Mouse (Mus musculus) heart, embryonic 15.5 days (tissue): ENCODE results near the gene Hoxd8. TPM values are rescaled to one million over a fixed set of nuclear protein-coding genes. Genes with fewer than 3 reads are reported as not detected.

Experiments used
- ATAC-seq: fragments of 200-750 bp; cut with Nextera tagmentation; replicated peaks from 2 replicates; pipeline ENCODE4 v1.8.0; 2017; ENCODE audit warnings: low read depth, moderate TSS enrichment; ENCODE audit not compliant: insufficient number of reproducible peaks, insufficient read depth, low FRiP score
- H3K27ac ChIP-seq: fragments of 300-500 bp; sonication (generic); 2 replicates; pipeline ENCODE4 v1.5.1; 2015; ENCODE audit warnings: mild to moderate bottlenecking, inconsistent platforms
- H3K27me3 ChIP-seq: fragments of 300-500 bp; sonication (generic); 2 replicates; pipeline ENCODE4 v1.6.1; 2015; ENCODE audit warnings: inconsistent platforms
- H3K36me3 ChIP-seq: fragments of 300-500 bp; sonication (generic); 2 replicates; pipeline ENCODE4 v1.6.1; 2015; ENCODE audit warnings: mild to moderate bottlenecking, inconsistent platforms
- H3K4me1 ChIP-seq: fragments of 300-500 bp; sonication (generic); replicated peaks from 2 replicates; pipeline ENCODE4 v1.6.1; 2015; ENCODE audit warnings: inconsistent platforms
- H3K4me2 ChIP-seq: fragments of 300-500 bp; sonication (generic); 2 replicates; pipeline ENCODE4 v1.6.1; 2015; ENCODE audit warnings: inconsistent platforms, mild to moderate bottlenecking, moderate library complexity
- H3K4me3 ChIP-seq: fragments of 300-500 bp; sonication (generic); 2 replicates; pipeline ENCODE4 v1.5.1; 2015; ENCODE audit warnings: mild to moderate bottlenecking, inconsistent platforms
- H3K9ac ChIP-seq: fragments of 300-500 bp; sonication (generic); 2 replicates; pipeline ENCODE4 v1.6.1; 2015; ENCODE audit warnings: mild to moderate bottlenecking, inconsistent platforms
- H3K9me3 ChIP-seq: fragments of 300-500 bp; sonication (generic); replicated peaks from 2 replicates; pipeline ENCODE4 v1.6.1; 2016; ENCODE audit warnings: inconsistent platforms
- WGBS: fragments of 180-500 bp; shearing (Covaris S2); methylation state at CpG from one replicate; pipeline ENCODE4 v1.1.7; 2015; ENCODE audit warnings: mixed read lengths; 5-methylcytosine and 5-hydroxymethylcytosine counted together
- polyA plus RNA-seq: library from polyadenylated mRNA; unstranded; fragments of >200 nt; fragmentation: Nextera tagmentation; extraction: Ambion mirVana; gene quantifications from 2 replicates; pipeline ENCODE4 v1.2.1, GENCODE M21; 2015

The Hoxd8 gene
- polyA plus RNA-seq, 1 experiment from 2014 or later: 0.24 TPM

GRCm38 (mm10) chr2:74741979-74742277 lies 37.5 kb downstream of the Hoxd8 start:
- Histone ChIP-seq H3K4me2 (no peak overlapping the region), H3K9me3 (no peaks in the 10 kb centered on the region), H3K9ac (no peak overlapping the region), H3K27ac (no peak overlapping the region), H3K36me3 (no peaks in the 10 kb centered on the region), H3K4me3 (no peak overlapping the region), H3K4me1 (peaks cover 11% of the 10 kb centered on the region), H3K27me3 (peaks cover 98% of the 10 kb centered on the region)
- ATAC-seq: no peak

- Histone ChIP-seq H3K4me2 (no peak overlapping the region), H3K36me3 (no peaks in the 10 kb centered on the region), H3K9ac (no peak overlapping the region), H3K4me3 (0 out of 2 replicates have a peak overlapping the region, but pooled peaks have one; percentile 19), H3K27ac (no peak overlapping the region), H3K9me3 (no peaks in the 10 kb centered on the region), H3K27me3 (peaks cover 98% of the 10 kb centered on the region), H3K4me1 (peaks cover 18% of the 10 kb centered on the region)
- ATAC-seq: no peak
- 8% methylated on average over 6 of the region's 6 CpGs for WGBS
Observed at GRCm38 (mm10) chr2:74745540-74746297, 41.3 kb downstream of the Hoxd8 start.

DNA sequence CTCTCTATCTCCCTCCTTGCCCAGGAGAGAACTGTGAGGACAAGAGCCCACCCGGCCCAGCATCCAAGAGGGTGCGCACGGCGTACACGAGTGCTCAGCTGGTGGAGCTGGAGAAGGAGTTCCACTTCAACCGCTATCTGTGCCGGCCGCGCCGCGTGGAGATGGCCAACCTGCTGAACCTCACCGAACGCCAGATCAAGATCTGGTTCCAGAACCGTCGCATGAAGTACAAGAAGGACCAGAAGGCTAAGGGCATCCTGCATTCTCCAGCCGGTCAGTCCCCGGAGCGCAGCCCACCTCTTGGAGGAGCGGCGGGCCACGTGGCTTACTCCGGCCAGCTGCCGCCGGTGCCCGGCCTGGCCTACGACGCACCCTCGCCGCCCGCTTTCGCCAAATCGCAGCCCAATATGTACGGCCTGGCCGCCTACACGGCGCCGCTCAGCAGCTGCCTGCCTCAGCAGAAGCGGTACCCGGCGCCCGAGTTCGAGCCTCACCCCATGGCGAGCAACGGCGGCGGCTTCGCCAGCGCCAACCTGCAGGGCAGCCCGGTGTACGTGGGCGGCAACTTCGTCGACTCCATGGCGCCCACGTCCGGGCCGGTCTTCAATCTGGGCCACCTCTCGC lies 42.0 kb downstream of the Hoxd8 start:
- H3K27ac ChIP-seq: no peak overlapping the region
- peak overlapping the region; percentile 33; the same call in 1 of the 2 replicates for H3K4me2 ChIP-seq
- H3K4me1 ChIP-seq: peaks cover 17% of the 10 kb centered on the region
- no peak overlapping the region for H3K9ac ChIP-seq
- H3K9me3 ChIP-seq: no peaks in the 10 kb centered on the region
- WGBS: 2% methylated on average over 58 of the region's 58 CpGs
- H3K27me3 ChIP-seq: peaks cover 99% of the 10 kb centered on the region
- ATAC-seq: no peak
- no peaks in the 10 kb centered on the region for H3K36me3 ChIP-seq
- H3K4me3 ChIP-seq: peak overlapping the region; percentile 19; the same call in 1 of the 2 replicates

- Histone ChIP-seq H3K36me3 (no peaks in the 10 kb centered on the region), H3K27ac (no peak overlapping the region), H3K27me3 (peaks cover 99% of the 10 kb centered on the region), H3K4me1 (peaks cover 17% of the 10 kb centered on the region), H3K9ac (no peak overlapping the region), H3K9me3 (no peaks in the 10 kb centered on the region), H3K4me3 (peak overlapping the region; percentile 19; the same call in 1 of the 2 replicates), H3K4me2 (peak overlapping the region; percentile 33; the same call in 1 of the 2 replicates)
- no peak for ATAC-seq
- WGBS: 6% methylated on average over 24 of the region's 24 CpGs
Observed at GRCm38 (mm10) chr2:74747006-74747405, 42.6 kb downstream of the Hoxd8 start.

- WGBS: 16% methylated on average over 11 of the region's 11 CpGs
- H3K36me3 ChIP-seq: no peaks in the 10 kb centered on the region
- no peaks in the 10 kb centered on the region for H3K9me3 ChIP-seq
- H3K4me1 ChIP-seq: peaks cover 20% of the 10 kb centered on the region
- no peak overlapping the region for H3K4me2 ChIP-seq
- peaks cover 99% of the 10 kb centered on the region for H3K27me3 ChIP-seq
- H3K4me3 ChIP-seq: no peak overlapping the region
- H3K9ac ChIP-seq: no peak overlapping the region
- no peak overlapping the region for H3K27ac ChIP-seq
- ATAC-seq: no peak
Observed at GRCm38 (mm10) chr2:74747661-74748141, 43.3 kb downstream of the Hoxd8 start.

- no peaks in the 10 kb centered on the region for H3K9me3 ChIP-seq
- no peak overlapping the region for H3K4me2 ChIP-seq
- H3K36me3 ChIP-seq: no peaks in the 10 kb centered on the region
- H3K9ac ChIP-seq: no peak overlapping the region
- peaks cover 100% of the 10 kb centered on the region for H3K27me3 ChIP-seq
- 14% methylated on average over 9 of the region's 9 CpGs for WGBS
- ATAC-seq: no peak
- no peak overlapping the region for H3K27ac ChIP-seq
- H3K4me3 ChIP-seq: no peak overlapping the region
- peaks cover 27% of the 10 kb centered on the region for H3K4me1 ChIP-seq
Observed at GRCm38 (mm10) chr2:74748436-74748995, 44.1 kb downstream of the Hoxd8 start.

GRCm38 (mm10) chr2:74749337-74750121 lies 45.1 kb downstream of the Hoxd8 start:
- no peak overlapping the region for H3K27ac ChIP-seq
- peaks cover 100% of the 10 kb centered on the region for H3K27me3 ChIP-seq
- under 1% methylated on average over 47 of the region's 47 CpGs for WGBS
- no peaks in the 10 kb centered on the region for H3K9me3 ChIP-seq
- ATAC-seq: no peak
- peak overlapping the region; percentile 34 for H3K4me3 ChIP-seq
- peaks cover 27% of the 10 kb centered on the region for H3K4me1 ChIP-seq
- no peaks in the 10 kb centered on the region for H3K36me3 ChIP-seq
- no peak overlapping the region for H3K9ac ChIP-seq
- H3K4me2 ChIP-seq: peak overlapping the region; percentile 54

DNA sequence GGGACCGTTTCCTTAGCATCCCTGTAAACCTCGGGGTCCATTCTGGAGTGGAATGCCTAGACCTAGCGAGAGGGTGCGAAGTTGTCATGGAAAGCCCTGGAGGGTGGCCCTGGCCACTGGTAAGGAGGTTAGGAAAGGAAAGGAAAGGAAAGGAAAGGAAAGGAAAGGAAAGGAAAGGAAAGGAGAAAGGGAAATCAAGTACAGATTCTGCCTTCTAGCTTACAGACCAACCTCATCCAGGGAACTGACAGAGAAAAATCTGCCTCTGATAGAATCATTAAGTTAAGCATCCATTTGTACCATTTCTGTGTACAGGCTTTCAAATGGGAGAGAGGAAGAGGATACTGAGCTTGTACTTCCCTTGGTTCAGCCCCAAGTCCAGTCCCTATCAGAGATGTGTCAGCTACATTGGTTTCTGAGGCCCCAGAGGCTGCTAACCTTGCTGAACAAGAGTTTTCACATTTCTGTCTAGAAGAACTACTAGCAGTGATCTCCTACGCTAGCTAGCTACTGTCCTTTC lies 46.4 kb downstream of the Hoxd8 start:
- H3K9me3 ChIP-seq: no peaks in the 10 kb centered on the region
- H3K27ac ChIP-seq: no peak overlapping the region
- no peak overlapping the region for H3K9ac ChIP-seq
- peaks cover 27% of the 10 kb centered on the region for H3K4me1 ChIP-seq
- no peak overlapping the region for H3K4me2 ChIP-seq
- peaks cover 98% of the 10 kb centered on the region for H3K27me3 ChIP-seq
- no peak overlapping the region for H3K4me3 ChIP-seq
- 40% methylated on average over 5 of the region's 5 CpGs for WGBS
- ATAC-seq: no peak
- H3K36me3 ChIP-seq: no peaks in the 10 kb centered on the region

GRCm38 (mm10) chr2:74751861-74752260 lies 47.4 kb downstream of the Hoxd8 start:
- H3K27ac ChIP-seq: no peak overlapping the region
- no peaks in the 10 kb centered on the region for H3K9me3 ChIP-seq
- H3K36me3 ChIP-seq: no peaks in the 10 kb centered on the region
- H3K9ac ChIP-seq: no peak overlapping the region
- peaks cover 22% of the 10 kb centered on the region for H3K4me1 ChIP-seq
- no peak overlapping the region for H3K4me3 ChIP-seq
- H3K4me2 ChIP-seq: no peak overlapping the region
- no peak for ATAC-seq
- peaks cover 95% of the 10 kb centered on the region for H3K27me3 ChIP-seq
- 89% methylated on average over 1 of the region's 1 CpGs for WGBS

DNA sequence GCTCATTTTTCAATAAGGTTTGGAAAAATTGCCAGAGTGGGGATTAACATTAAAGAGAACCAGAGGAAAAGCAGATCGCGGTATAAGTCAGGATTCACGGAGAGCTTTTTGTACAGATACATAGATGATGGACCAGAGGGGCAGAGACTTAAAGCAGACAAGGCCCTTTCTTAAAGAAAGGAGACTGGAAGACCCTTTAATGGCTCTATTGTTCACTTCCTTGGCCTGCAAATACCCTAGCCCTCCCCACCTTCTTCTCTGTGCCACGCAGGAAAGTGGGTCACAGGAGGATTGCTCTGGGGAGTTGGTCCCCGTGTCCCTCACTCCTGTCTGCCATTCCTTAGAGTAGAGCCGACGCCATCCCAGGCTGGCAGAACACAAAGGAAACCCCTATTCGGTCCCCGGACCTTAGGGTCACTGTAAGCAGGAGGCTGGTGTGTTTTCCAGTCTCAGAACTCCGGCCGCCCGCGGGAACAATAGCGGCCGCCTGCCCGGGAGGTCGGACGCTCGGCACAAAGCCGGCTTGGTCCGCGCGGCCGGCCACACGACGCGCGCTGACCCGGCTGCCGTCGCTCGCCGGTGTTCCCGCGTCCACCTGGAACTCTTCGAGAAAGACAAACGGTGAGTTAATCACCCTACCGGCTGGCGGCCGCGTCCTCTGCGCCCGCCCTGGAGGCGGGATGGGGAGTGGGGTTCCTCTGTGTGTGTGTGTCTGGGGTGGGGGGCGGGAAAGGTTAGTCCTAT lies 48.2 kb downstream of the Hoxd8 start:
- H3K4me2 ChIP-seq: peak overlapping the region; percentile 59
- H3K36me3 ChIP-seq: no peaks in the 10 kb centered on the region
- H3K9ac ChIP-seq: 0 out of 2 replicates have a peak overlapping the region, but pooled peaks have one; percentile 18
- H3K4me3 ChIP-seq: peak overlapping the region; percentile 39
- peaks cover 92% of the 10 kb centered on the region for H3K27me3 ChIP-seq
- no peak for ATAC-seq
- no peak overlapping the region for H3K27ac ChIP-seq
- peaks cover 20% of the 10 kb centered on the region for H3K4me1 ChIP-seq
- WGBS: 4% methylated on average over 45 of the region's 45 CpGs
- no peaks in the 10 kb centered on the region for H3K9me3 ChIP-seq
